Comparison of ENCODE assay signal across 8 mouse cellular contexts in genomic region chr13:42916194-42917033, GRCm38 (mm10).
DNase-seq lines count a peak whose midpoint lies in the region; ATAC-seq and TF ChIP-seq lines count a peak whose summit lies in the region.

No protein-coding gene starts in this region.

- DNase-seq in thymus, postnatal 4 days, result peak; percentile 9
- no peak for DNase-seq in thymus, adult 18-20 months
- peak; percentile 40 for DNase-seq in kidney, postnatal 14 days
- no peak for DNase-seq in liver, embryonic 14.5 days (ENCODE audit: low read depth in 3 of 3, low spot score in 3 of 3)

- H3K27me3 ChIP-seq in embryonic facial prominence, embryonic 13.5 days, result peaks cover 40% of the 10 kb centered on the region
- peaks cover 13% of the 10 kb centered on the region for H3K27me3 ChIP-seq in heart, embryonic 13.5 days (replicated peaks)
- H3K27me3 ChIP-seq in liver, embryonic 14.5 days (ENCODE audit: control insufficient read depth, insufficient read depth, low read length), result peaks cover 20% of the 10 kb centered on the region

- peak overlapping the region; percentile 66 for H3K4me3 ChIP-seq in embryonic facial prominence, embryonic 13.5 days
- peak overlapping the region; percentile 76 for H3K4me3 ChIP-seq in heart, embryonic 13.5 days
- H3K4me3 ChIP-seq in liver, embryonic 14.5 days (ENCODE audit: insufficient read depth in 1 of 2, low read depth in 2 of 2, low read length in 2 of 2), result peak overlapping the region; percentile 29 to 42
- H3K4me3 ChIP-seq in olfactory bulb, adult 2 months (ENCODE audit: insufficient read depth, low read depth, low read length), result peak overlapping the region; percentile 69

- no peak overlapping the region for H3K27ac ChIP-seq in embryonic facial prominence, embryonic 13.5 days
- no peak overlapping the region for H3K27ac ChIP-seq in heart, embryonic 13.5 days (replicated peaks)
- H3K27ac ChIP-seq in liver, embryonic 14.5 days, result no peak overlapping the region
- peak overlapping the region; percentile 0; the same call in 1 of the 2 replicates for H3K27ac ChIP-seq in olfactory bulb, adult 2 months (ENCODE audit: insufficient read depth, low read depth, low read length)

- ATAC-seq in embryonic facial prominence, embryonic 13.5 days (ENCODE audit: insufficient number of reproducible peaks, insufficient read depth, low FRiP score, low TSS enrichment, low read depth), result 0 out of 2 replicates have a peak, but pooled peaks have one; percentile 37
- peak; percentile 19; the same call in 1 of the 2 replicates for ATAC-seq in heart, embryonic 13.5 days (ENCODE audit: extremely low read depth, insufficient number of reproducible peaks, low FRiP score, low TSS enrichment)
- ATAC-seq in liver, embryonic 14.5 days (ENCODE audit: insufficient read depth), result no peak
- ATAC-seq in erythroblast, adult 5-6 weeks (replicated peaks; ENCODE audit: low FRiP score, poor library complexity, severe bottlenecking), result no peak

- under 1% methylated on average over 73 of the region's 74 CpGs for WGBS in embryonic facial prominence, embryonic 13.5 days
- under 1% methylated on average over 71 of the region's 74 CpGs for WGBS in heart, embryonic 13.5 days
- WGBS in liver, embryonic 14.5 days (ENCODE audit: insufficient replicate concordance), result 1% methylated on average over 74 of the region's 74 CpGs
- under 1% methylated on average over 74 of the region's 74 CpGs for WGBS in olfactory bulb, adult 2 months

- H3K4me2 ChIP-seq in embryonic facial prominence, embryonic 13.5 days, result peak overlapping the region; percentile 100
- H3K4me2 ChIP-seq in heart, embryonic 13.5 days, result peak overlapping the region; percentile 100
- H3K4me2 ChIP-seq in liver, embryonic 14.5 days (ENCODE audit: low read depth), result peak overlapping the region; percentile 60

- no peak for TF ChIP-seq POLR2A in olfactory bulb, adult 2 months (IDR thresholded peaks at IDR 0.05; ENCODE audit: insufficient read depth, low read depth, low read length)

- no peaks in the 10 kb centered on the region for H3K9me3 ChIP-seq in embryonic facial prominence, embryonic 13.5 days
- H3K9me3 ChIP-seq in heart, embryonic 13.5 days, result no peaks in the 10 kb centered on the region
- no peaks in the 10 kb centered on the region for H3K9me3 ChIP-seq in liver, embryonic 14.5 days (ENCODE audit: control insufficient read depth, low read length)

- H3K36me3 ChIP-seq in embryonic facial prominence, embryonic 13.5 days, result no peaks in the 10 kb centered on the region
- no peaks in the 10 kb centered on the region for H3K36me3 ChIP-seq in heart, embryonic 13.5 days
- H3K36me3 ChIP-seq in liver, embryonic 14.5 days (replicated peaks; ENCODE audit: control insufficient read depth, insufficient read depth, low read depth), result no peaks in the 10 kb centered on the region

- TF ChIP-seq CTCF in liver, embryonic 14.5 days (IDR thresholded peaks at IDR 0.05; ENCODE audit: low read depth), result no peak
- no peak for TF ChIP-seq CTCF in olfactory bulb, adult 2 months (IDR thresholded peaks at IDR 0.05; ENCODE audit: insufficient read depth, low read depth, low read length)

- H3K4me1 ChIP-seq in embryonic facial prominence, embryonic 13.5 days, result peaks cover 13% of the 10 kb centered on the region
- H3K4me1 ChIP-seq in heart, embryonic 13.5 days, result peaks cover 15% of the 10 kb centered on the region
- no peaks in the 10 kb centered on the region for H3K4me1 ChIP-seq in liver, embryonic 14.5 days (replicated peaks; ENCODE audit: control insufficient read depth in 2 of 2, insufficient read depth in 2 of 2, low read length in 1 of 2)
- peaks cover 7% of the 10 kb centered on the region for H3K4me1 ChIP-seq in olfactory bulb, adult 2 months (ENCODE audit: control insufficient read depth, insufficient read depth, low read length)

- no peak for TF ChIP-seq EP300 in liver, embryonic 14.5 days (IDR thresholded peaks at IDR 0.05; ENCODE audit: low read depth)

- peak overlapping the region; percentile 76 for H3K9ac ChIP-seq in embryonic facial prominence, embryonic 13.5 days
- H3K9ac ChIP-seq in heart, embryonic 13.5 days, result peak overlapping the region; percentile 83
- H3K9ac ChIP-seq in liver, embryonic 14.5 days (replicated peaks), result no peak overlapping the region

Comparison
In these comparisons a context has a peak if more than half of its experiments do, and no peak if none do; other contexts are left out.
1. DNase-seq: peak in thymus, postnatal 4 days (single experiment) and kidney, postnatal 14 days (single experiment); none in thymus, adult 18-20 months (0 of 2) and liver, embryonic 14.5 days (0 of 3).
2. ATAC-seq: peak in embryonic facial prominence, embryonic 13.5 days (single experiment) and heart, embryonic 13.5 days (single experiment); none in liver, embryonic 14.5 days (single experiment) and erythroblast, adult 5-6 weeks (single experiment).
3. Peak in every context shown above with its lines, with median percentiles within 50 percentile points of each other: H3K4me2 ChIP-seq and H3K4me3 ChIP-seq.